Mouse (Mus musculus): Measurements from ENCODE around the gene 2810459M11Rik. TPM values are rescaled to one million over a fixed set of nuclear protein-coding genes. Genes with fewer than 3 reads are reported as not detected.

2810459M11Rik gene
- polyA plus RNA-seq (2017; shearing (Covaris generic)), result 0.11 TPM

DNA sequence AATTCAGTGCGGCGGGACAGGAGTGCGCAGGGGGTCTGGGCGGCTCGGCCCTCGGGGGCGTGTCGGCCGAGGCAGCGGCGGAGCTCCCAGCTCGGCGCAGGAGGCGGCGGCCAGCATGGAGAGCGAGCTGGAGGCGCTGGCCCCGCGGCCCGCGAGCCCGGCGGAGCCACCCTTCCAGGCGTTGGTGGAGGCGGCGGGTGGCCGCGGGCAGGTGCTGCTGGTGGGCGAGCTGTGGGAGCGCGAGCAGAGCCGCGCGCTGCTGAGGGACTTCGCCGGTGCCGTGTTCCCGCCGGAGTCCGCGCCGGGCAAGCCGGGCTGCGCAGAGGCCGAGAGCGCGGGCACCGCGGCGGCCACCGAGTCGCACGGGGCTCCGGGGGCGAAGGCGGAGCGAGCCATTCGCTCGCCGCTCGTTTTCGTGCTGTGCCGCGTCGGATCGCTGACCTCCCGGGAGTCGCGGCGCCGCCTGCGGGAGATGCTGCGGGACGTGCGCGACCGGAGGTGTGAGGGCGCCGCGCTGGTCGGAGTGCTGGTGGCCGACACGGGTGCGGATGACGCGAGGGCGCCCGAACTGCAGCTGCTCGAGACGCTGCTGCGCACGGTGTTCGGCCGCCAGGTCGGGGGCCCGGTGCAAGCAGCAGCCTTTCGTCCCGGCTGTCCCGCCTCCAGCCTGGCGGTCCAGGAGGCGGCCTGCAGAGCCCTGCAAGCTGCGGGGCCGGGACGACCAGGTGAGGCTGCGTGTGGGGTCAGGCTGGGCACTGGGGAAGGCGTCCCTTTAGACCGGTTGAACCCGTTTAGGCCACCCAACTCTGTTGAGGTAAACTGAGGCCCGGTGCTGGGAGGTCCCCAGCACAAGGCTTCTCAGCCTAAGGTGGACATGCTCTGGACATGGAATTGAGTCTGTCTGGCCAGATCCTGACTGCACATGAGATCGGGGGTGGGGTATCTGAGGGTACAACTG, at the start of gene 2810459M11Rik:
2810459M11Rik (plus strand) TSS at position 16 of the 958 bp plus-strand sequence.

DNA sequence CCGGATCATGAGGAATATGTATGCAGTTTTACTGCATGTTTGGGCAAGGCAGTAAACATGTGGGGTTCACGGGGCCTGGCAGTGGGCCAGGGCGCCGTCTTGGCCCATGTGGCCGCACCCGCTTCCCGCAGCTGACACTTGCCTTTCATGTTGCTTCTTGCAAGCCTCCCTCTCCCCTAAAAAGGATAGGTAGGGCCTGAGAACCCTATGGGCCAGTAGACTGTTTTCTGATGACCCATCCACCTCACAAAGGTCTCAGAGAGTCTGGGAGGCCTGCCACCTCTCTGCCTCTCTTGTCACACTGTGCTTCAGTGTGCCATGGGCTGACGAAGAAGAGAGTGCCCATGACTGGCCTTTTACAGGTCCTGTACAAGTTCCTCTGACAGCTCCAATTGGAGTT, 29.1 kb upstream of the 2810459M11Rik start, which contains the start of gene Spata3:
Spata3 (plus strand) TSS at position 301 of the 400 bp plus-strand sequence.

DNA sequence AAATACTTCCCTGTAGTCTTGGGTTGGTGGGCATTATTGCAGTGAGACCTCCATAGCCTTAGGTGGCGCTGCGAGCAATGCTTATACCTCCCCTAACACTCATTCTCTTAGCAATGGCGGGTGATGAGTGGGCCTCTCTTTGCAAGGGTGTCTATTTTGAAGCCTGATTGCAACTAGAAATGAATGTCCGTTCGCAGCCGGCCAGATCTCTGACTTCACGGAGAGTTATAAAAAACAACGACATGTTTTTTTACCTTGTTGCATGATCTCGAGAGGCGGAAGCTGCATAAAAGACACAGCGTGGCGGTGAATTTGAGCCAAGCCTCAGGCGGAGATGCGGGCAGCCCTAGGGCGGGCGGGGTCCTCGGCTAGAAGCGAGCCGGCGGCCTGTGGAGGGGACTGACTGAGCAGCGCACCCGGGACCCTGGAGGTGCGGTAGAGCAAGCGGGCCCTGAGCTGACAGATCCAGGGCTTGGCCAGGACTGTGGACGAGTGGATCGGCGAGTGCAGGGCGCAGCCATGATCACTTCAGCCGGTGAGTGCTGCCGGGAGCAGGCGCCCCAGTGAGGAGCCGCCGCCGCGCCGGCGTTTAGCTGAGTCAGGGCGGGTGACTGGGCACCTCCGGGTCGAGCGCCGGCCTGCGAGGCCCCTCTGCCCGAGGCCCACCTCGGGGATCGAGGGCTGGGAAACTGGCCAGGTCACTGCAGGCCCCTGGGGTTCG, 18.8 kb downstream of the 2810459M11Rik start, which contains the start of gene Psmd1:
Psmd1 (plus strand) TSS at position 117 of the 721 bp plus-strand sequence.

Other genes with a start within 250 kb of the 2810459M11Rik start
- 226 TPM for gene Itm2c, start 151.6 kb upstream of the 2810459M11Rik start, polyA plus RNA-seq (2017; shearing (Covaris generic))
- 0.61 TPM for gene 4933407L21Rik, start 117.4 kb upstream of the 2810459M11Rik start, polyA plus RNA-seq (2017; shearing (Covaris generic))
- gene Gpr55, start 84.9 kb upstream of the 2810459M11Rik start, polyA plus RNA-seq (2017; shearing (Covaris generic)), result 8.4 TPM
- not detected for gene Spata3, start 29.0 kb upstream of the 2810459M11Rik start, polyA plus RNA-seq (2017; shearing (Covaris generic))
- gene Psmd1, start 18.5 kb downstream of the 2810459M11Rik start, polyA plus RNA-seq (2017; shearing (Covaris generic)), result 65.4 TPM
- not detected for gene Htr2b, start 66.1 kb downstream of the 2810459M11Rik start, polyA plus RNA-seq (2017; shearing (Covaris generic))
- not detected for gene Gm21972, start 87.8 kb downstream of the 2810459M11Rik start, polyA plus RNA-seq (2017; shearing (Covaris generic))
- 7.9 TPM for gene Armc9, start 108.9 kb downstream of the 2810459M11Rik start, polyA plus RNA-seq (2017; shearing (Covaris generic))

Measured in effector memory CD4-positive, alpha-beta T cell, adult 5 months (primary cell).